Mouse (Mus musculus) limb, embryonic 13.5 days (tissue): ENCODE data around the gene Ptprn. TPM values are rescaled to one million over a fixed set of nuclear protein-coding genes. Genes with fewer than 3 reads are reported as not detected.

Source experiments
- ATAC-seq: fragments of 200-750 bp; cut with Nextera tagmentation; 2 replicates; pipeline ENCODE4 v1.8.0; 2017; ENCODE audit warnings: low read depth, moderate number of reproducible peaks, moderate TSS enrichment; ENCODE audit not compliant: low FRiP score
- H3K27ac ChIP-seq: fragments of 300-500 bp; sonication (generic); 2 replicates; pipeline ENCODE4 v1.5.1; 2015; ENCODE audit warnings: inconsistent platforms, mild to moderate bottlenecking, moderate library complexity
- H3K27me3 ChIP-seq: fragments of 300-500 bp; sonication (generic); 2 replicates; pipeline ENCODE4 v1.6.1; 2015; ENCODE audit warnings: mild to moderate bottlenecking, inconsistent platforms
- H3K36me3 ChIP-seq: fragments of 300-500 bp; sonication (generic); 2 replicates; pipeline ENCODE4 v1.6.1; 2015; ENCODE audit warnings: inconsistent platforms, mild to moderate bottlenecking, moderate library complexity
- H3K4me1 ChIP-seq: fragments of 300-500 bp; sonication (generic); 2 replicates; pipeline ENCODE4 v1.6.1; 2015; ENCODE audit warnings: inconsistent platforms
- H3K4me2 ChIP-seq: fragments of 300-500 bp; sonication (generic); replicated peaks from 2 replicates; pipeline ENCODE4 v1.6.1; 2015; ENCODE audit warnings: inconsistent platforms, mild to moderate bottlenecking, moderate library complexity
- H3K4me3 ChIP-seq: fragments of 300-500 bp; sonication (generic); 2 replicates; pipeline ENCODE4 v1.5.1; 2015; ENCODE audit warnings: moderate library complexity, mild to moderate bottlenecking, inconsistent platforms
- H3K9ac ChIP-seq: fragments of 300-500 bp; sonication (generic); 2 replicates; pipeline ENCODE4 v1.6.1; 2015; ENCODE audit warnings: mild to moderate bottlenecking, inconsistent platforms
- H3K9me3 ChIP-seq: fragments of 300-500 bp; sonication (generic); 2 replicates; pipeline ENCODE4 v1.6.1; 2016; ENCODE audit warnings: inconsistent platforms
- WGBS: fragments of 180-500 bp; shearing (Covaris S2); methylation state at CpG from one replicate; pipeline ENCODE4 v1.1.7; 2015; 5-methylcytosine and 5-hydroxymethylcytosine counted together
- polyA plus RNA-seq: library from polyadenylated mRNA; unstranded; fragments of >200 nt; fragmentation: Nextera tagmentation; extraction: Ambion mirVana; gene quantifications from 2 replicates; pipeline ENCODE4 v1.2.1, GENCODE M21; 2015

The Ptprn gene
- polyA plus RNA-seq, 1 experiment from 2014 or later = 0.24 TPM

GRCm38 (mm10) chr1:75278228-75278627 is 13.9 kb upstream of the Ptprn start, which contains the start of gene Resp18:
Gene Resp18 (minus strand): TSS chr1:75278415.
- no peak for ATAC-seq
- no peak within 1 kb of the TSS for H3K4me3 ChIP-seq
- H3K36me3 ChIP-seq = no peaks in the 10 kb centered on the region
- peaks cover 5% of the 10 kb centered on the region; the same call in 1 of the 2 replicates for H3K9me3 ChIP-seq
- H3K9ac ChIP-seq = no peak within 1 kb of the TSS
- WGBS = 6% methylated on average over 13 of the region's 13 CpGs
- H3K27me3 ChIP-seq = peaks cover 30% of the 10 kb centered on the region
- H3K27ac ChIP-seq = no peak within 1 kb of the TSS
- no peak within 1 kb of the TSS for H3K4me2 ChIP-seq
- H3K4me1 ChIP-seq = no peaks in the 10 kb centered on the region

DNA sequence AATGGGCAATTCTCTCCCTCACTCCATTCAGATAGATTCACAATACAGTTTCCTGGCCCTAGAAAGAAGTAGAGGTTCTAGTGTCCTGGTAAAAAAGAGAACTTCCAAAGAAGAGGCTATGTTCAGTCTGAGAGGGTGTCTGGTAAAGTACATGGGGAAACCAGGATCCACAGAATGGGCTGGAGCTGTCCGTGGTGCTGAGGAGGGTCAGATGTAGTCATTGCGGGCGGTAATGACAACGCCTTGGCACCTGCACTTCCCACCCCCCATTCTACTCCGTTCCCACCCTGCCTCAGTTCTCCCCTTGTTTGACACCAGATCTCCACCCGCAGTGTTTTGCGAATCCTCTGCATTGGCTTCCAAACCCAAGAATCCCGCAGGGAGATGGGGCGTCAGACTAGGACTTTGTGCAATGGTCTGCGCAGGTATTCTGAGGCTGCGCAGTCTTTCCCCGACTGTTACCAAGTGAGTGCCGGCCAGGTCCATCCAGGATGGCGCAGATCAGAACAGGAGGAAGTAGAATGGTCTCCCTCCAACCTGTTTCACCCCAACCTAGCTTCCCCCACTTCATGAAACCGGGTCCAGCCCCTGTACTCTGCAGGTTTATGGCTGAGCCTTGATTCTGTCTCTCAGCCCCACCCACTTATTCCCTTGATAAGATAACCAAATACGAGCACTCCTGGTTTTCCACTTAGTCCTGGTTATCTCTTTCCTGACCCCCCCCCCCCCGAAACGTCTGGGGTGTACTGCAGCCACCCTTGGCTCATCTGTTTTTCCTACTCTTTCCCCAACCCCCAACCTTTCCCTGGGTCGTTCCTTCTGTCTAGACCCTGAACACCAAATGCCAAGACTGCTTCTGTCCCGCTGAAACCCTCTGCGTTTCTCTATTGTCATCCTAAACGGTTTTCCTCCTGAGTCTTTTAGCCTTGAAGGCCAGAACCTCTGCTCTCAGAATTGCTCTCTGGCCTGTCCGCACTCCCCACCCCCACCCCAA is 13.2 kb upstream of the Ptprn start:
- 5% methylated on average over 23 of the region's 23 CpGs for WGBS

DNA sequence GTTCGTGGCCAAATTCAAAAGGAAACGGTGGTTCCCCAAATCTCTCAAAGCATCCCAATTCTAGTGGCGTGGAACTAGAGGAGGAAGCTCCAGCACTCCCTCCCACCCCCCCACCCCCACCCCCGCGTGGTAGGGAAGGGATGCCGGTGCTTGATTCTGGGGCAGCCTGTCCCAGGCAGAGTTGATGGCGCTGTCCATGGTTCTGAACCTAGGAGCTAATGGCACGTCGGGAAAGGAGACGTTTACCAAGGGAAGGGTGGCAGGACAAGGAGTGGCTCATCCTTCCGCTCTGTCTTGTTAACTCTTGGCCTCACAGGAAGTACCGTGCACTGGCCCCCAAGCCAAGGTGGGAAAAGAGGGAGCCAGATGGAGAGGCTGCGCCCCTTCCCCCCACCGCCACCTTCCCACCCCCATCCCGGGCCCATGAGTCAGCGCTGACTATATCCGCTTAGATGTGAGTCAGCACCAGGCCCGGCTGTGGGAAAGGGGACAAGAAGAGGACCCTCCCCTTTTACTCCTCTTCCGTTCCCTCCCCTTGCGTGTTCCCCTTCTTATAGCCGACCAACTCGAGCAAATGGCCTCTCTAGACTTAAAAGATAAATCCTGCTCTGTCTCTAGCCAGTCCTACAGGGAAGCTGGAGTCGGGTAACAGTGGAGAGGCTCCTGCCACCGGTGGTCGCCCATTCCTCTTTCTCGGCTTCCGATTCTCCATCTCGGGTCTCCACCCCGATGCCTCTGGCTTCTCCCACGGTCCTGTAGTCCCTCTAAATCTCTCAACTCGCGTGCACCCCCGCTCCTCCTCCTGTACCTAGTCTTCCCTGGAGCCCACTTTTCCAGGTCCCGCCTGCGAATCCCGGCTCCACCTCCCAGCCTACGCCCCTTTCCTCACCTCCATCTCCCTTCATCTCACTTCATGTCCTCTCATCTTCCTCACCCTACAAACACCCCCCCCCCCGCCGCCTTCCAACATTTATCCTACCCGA is 1.0 kb downstream of the Ptprn start:
- Histone ChIP-seq H3K4me1 (no peaks in the 10 kb centered on the region), H3K9me3 (no peaks in the 10 kb centered on the region), H3K36me3 (no peaks in the 10 kb centered on the region), H3K27ac (no peak overlapping the region), H3K27me3 (peaks cover 74% of the 10 kb centered on the region), H3K4me2 (no peak overlapping the region), H3K4me3 (no peak overlapping the region), H3K9ac (no peak overlapping the region)
- WGBS = 2% methylated on average over 38 of the region's 40 CpGs
- ATAC-seq = no peak; the same call in 1 of the 2 replicates

More for the DNA sequence above, 13.2 kb upstream of the Ptprn start:
- H3K27me3 ChIP-seq = peaks cover 30% of the 10 kb centered on the region
- H3K27ac ChIP-seq = no peak overlapping the region
- no peak overlapping the region for H3K4me3 ChIP-seq
- peaks cover 5% of the 10 kb centered on the region; the same call in 1 of the 2 replicates for H3K9me3 ChIP-seq
- no peak overlapping the region for H3K9ac ChIP-seq
- H3K4me2 ChIP-seq = no peak overlapping the region
- no peak for ATAC-seq
- H3K36me3 ChIP-seq = no peaks in the 10 kb centered on the region
- H3K4me1 ChIP-seq = no peaks in the 10 kb centered on the region

GRCm38 (mm10) chr1:75261278-75261677 is 3.0 kb downstream of the Ptprn start:
- ATAC-seq = no peak
- Histone ChIP-seq H3K4me3 (no peak overlapping the region), H3K36me3 (no peaks in the 10 kb centered on the region), H3K27ac (no peak overlapping the region), H3K9me3 (no peaks in the 10 kb centered on the region), H3K9ac (no peak overlapping the region), H3K4me1 (no peaks in the 10 kb centered on the region), H3K27me3 (peaks cover 70% of the 10 kb centered on the region), H3K4me2 (no peak overlapping the region)

DNA sequence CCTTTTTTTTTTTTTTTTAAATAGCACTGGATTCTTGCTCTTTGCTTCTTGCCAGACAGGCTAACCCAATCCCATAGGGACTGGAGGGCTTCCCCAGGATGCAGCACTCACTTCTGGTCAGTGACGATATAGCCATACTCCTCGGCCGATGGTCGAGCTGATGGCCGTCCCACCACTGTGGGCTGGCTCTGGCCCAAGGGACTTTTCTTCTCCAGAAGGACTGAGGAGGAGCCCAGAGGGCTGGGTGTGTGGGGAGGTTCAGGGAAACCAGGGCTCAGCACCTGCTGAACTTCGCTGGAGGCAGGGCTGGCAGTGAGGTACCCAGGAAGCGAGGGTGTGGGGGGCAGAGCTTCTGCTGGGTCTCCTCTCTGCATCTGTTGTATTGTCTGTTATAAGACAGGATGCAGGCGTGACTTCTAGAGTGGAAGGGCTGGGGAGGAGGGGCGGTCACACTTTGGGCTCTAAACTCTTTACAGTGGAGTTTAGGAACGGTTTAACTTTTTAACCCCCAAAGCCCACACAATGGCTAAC is 8.7 kb downstream of the Ptprn start:
- Histone ChIP-seq H3K4me1 (peaks cover 8% of the 10 kb centered on the region), H3K9ac (no peak overlapping the region), H3K27ac (no peak overlapping the region), H3K9me3 (no peaks in the 10 kb centered on the region), H3K4me2 (no peak overlapping the region), H3K27me3 (peaks cover 25% of the 10 kb centered on the region), H3K4me3 (no peak overlapping the region), H3K36me3 (no peaks in the 10 kb centered on the region)
- no peak for ATAC-seq
- WGBS = 65% methylated on average over 10 of the region's 10 CpGs

DNA sequence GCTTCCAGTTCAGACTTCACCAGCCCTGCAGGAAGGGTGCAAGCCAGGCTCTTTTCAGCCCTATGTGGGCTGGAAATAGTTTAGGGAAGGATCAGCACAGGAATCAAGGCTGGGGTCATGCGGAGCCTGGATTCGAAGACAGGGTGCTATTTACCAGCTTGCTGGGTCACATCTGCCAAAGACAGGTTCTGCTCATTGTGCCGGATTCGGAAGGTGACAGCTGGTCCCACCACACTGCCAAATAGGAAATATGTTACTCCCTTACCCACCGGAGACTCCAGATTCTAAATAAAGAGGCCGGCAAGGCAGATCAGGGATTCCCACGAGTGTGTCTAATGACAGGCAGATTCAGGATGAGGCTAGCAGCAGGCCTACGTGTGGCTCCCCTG is 9.7 kb downstream of the Ptprn start:
- H3K9me3 ChIP-seq = no peaks in the 10 kb centered on the region
- ATAC-seq = no peak
- no peak overlapping the region for H3K4me3 ChIP-seq
- no peaks in the 10 kb centered on the region for H3K36me3 ChIP-seq
- peaks cover 8% of the 10 kb centered on the region for H3K4me1 ChIP-seq
- WGBS = 82% methylated on average over 8 of the region's 8 CpGs
- H3K9ac ChIP-seq = no peak overlapping the region
- no peak overlapping the region for H3K27ac ChIP-seq
- H3K27me3 ChIP-seq = peaks cover 21% of the 10 kb centered on the region
- H3K4me2 ChIP-seq = no peak overlapping the region

DNA sequence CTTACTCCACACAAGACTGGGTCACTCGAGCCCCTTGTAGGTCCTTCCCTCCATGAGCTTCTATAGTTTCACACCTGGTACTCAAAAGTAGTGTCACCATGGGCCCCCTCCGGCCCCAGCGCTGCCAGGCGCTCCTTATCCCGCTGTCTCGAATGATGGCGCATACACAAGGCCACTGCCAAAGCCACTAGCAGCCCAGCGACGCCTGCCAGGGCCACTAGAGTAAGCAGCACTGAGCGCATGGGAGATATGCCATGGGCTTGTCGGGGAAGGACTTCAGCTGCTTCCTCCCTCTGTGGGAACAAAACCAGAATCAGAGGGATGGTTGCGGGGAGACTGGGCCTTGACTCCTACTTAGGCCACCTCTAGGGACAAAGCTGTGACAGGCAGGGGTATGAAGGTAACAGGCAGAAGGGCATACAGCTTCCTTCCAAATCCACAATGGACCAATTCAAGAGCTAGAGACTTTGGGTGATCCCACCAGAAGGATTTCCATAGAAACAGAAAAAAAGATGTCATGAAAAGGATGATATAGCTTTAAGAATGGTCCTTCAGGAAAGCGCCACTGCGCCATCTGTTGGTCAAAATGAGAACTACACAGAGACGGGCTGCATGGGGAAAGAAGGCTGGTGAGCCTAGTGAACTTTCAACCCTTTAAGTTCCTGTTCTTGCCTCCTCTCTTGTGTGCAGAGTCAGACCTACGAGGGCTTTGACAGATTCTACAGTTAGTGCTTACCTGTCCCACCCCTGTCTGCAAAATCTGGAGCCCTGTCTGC is 10.3 kb downstream of the Ptprn start:
- Histone ChIP-seq H3K9me3 (no peaks in the 10 kb centered on the region), H3K4me1 (peaks cover 8% of the 10 kb centered on the region), H3K27ac (no peak overlapping the region), H3K4me2 (no peak overlapping the region), H3K27me3 (peaks cover 21% of the 10 kb centered on the region), H3K36me3 (no peaks in the 10 kb centered on the region), H3K9ac (no peak overlapping the region), H3K4me3 (no peak overlapping the region)
- WGBS = 62% methylated on average over 16 of the region's 16 CpGs
- no peak for ATAC-seq

DNA sequence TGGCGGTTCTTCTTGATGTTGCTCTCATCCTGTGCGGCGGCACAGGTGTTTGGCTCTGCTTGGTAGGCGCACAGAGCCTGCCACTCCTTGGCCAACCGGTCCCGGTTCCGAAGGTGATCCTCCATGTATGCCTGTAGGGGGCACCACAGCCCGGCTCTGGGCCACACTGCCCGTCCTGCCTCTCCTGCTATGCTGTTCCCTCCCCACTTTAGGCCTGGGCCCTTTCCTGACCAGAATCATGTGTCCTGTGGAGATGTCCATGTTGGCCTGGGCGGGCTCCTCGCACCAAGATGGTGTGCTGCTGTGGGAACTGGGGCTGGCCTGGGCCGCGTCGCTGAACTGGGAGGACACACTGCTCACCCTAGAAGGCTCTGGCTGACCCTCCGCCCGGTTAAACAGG is 11.3 kb downstream of the Ptprn start:
- ATAC-seq = no peak
- Histone ChIP-seq H3K4me2 (no peak overlapping the region), H3K9me3 (no peaks in the 10 kb centered on the region), H3K27ac (no peak overlapping the region), H3K27me3 (peaks cover 17% of the 10 kb centered on the region), H3K36me3 (no peaks in the 10 kb centered on the region), H3K9ac (peak overlapping the region; percentile 19; the same call in 1 of the 2 replicates), H3K4me1 (peaks cover 13% of the 10 kb centered on the region), H3K4me3 (no peak overlapping the region)
- 69% methylated on average over 16 of the region's 16 CpGs for WGBS

GRCm38 (mm10) chr1:75252308-75252707 is 12.0 kb downstream of the Ptprn start:
- Histone ChIP-seq H3K36me3 (no peaks in the 10 kb centered on the region), H3K27ac (no peak overlapping the region), H3K9me3 (no peaks in the 10 kb centered on the region), H3K4me2 (no peak overlapping the region), H3K9ac (0 out of 2 replicates have a peak overlapping the region, but pooled peaks have one; percentile 19), H3K27me3 (peaks cover 13% of the 10 kb centered on the region), H3K4me1 (peaks cover 18% of the 10 kb centered on the region), H3K4me3 (no peak overlapping the region)
- WGBS = 64% methylated on average over 13 of the region's 13 CpGs
- no peak for ATAC-seq

- ATAC-seq = peak; percentile 25; the same call in 1 of the 2 replicates
- no peak overlapping the region for H3K27ac ChIP-seq
- H3K9me3 ChIP-seq = no peaks in the 10 kb centered on the region
- peak overlapping the region; percentile 26 for H3K4me3 ChIP-seq
- H3K27me3 ChIP-seq = peaks cover 10% of the 10 kb centered on the region; the same call in 1 of the 2 replicates
- WGBS = 1% methylated on average over 19 of the region's 22 CpGs
- H3K4me2 ChIP-seq = peak overlapping the region; percentile 58
- peaks cover 18% of the 10 kb centered on the region for H3K4me1 ChIP-seq
- no peaks in the 10 kb centered on the region for H3K36me3 ChIP-seq
- 0 out of 2 replicates have a peak overlapping the region, but pooled peaks have one; percentile 43 for H3K9ac ChIP-seq
Measured at GRCm38 (mm10) chr1:75251112-75251970, 13.0 kb downstream of the Ptprn start.
